Mouse (Mus musculus) ES-Bruce4 (cell line): ENCODE measurements around the gene Slc37a1. TPM values are rescaled to one million over a fixed set of nuclear protein-coding genes. Genes with fewer than 3 reads are reported as not detected.

ENCODE experiments used
- H3K27ac ChIP-seq: 2 replicates; pipeline ENCODE4 v1.5.1; 2012; ENCODE audit warnings: low read length, inconsistent platforms; ENCODE audit not compliant: insufficient read depth
- H3K27me3 ChIP-seq: 2 replicates; pipeline ENCODE4 v1.6.1; 2012; ENCODE audit warnings: mild to moderate bottlenecking, low read length, inconsistent platforms; ENCODE audit not compliant: control insufficient read depth, poor library complexity, insufficient read depth, severe bottlenecking
- H3K36me3 ChIP-seq: 2 replicates; pipeline ENCODE4 v1.6.1; 2012; ENCODE audit warnings: inconsistent platforms, mild to moderate bottlenecking, low read length, moderate library complexity; ENCODE audit not compliant: control insufficient read depth, poor library complexity, insufficient read depth, severe bottlenecking
- H3K4me1 ChIP-seq: one replicate; pipeline ENCODE4 v1.8.1; 2011; ENCODE audit warnings: low read length; ENCODE audit not compliant: control insufficient read depth, insufficient read depth
- H3K4me3 ChIP-seq: 2 replicates; pipeline ENCODE4 v1.5.1; 2011; ENCODE audit warnings: low read depth, mild to moderate bottlenecking, low read length
- H3K9ac ChIP-seq: 2 replicates; pipeline ENCODE4 v1.6.1; 2012; ENCODE audit warnings: low read depth, mild to moderate bottlenecking, inconsistent platforms; ENCODE audit not compliant: poor library complexity, severe bottlenecking
- H3K9me3 ChIP-seq: replicated peaks from 2 replicates; pipeline ENCODE4 v1.6.1; 2012; ENCODE audit warnings: mild to moderate bottlenecking, low read length, inconsistent platforms; ENCODE audit not compliant: control insufficient read depth, poor library complexity, insufficient read depth, severe bottlenecking
- CTCF ChIP-seq: IDR thresholded peaks from one replicate; pipeline ENCODE4 v1.8.1; 2011; ENCODE audit warnings: low read depth, low read length
- EP300 ChIP-seq: IDR thresholded peaks from 2 replicates; pipeline ENCODE4 v1.6.1; 2011; ENCODE audit warnings: low read depth, low read length; ENCODE audit not compliant: insufficient read depth
- POLR2A ChIP-seq: IDR thresholded peaks from one replicate; pipeline ENCODE4 v1.8.1; 2011; ENCODE audit warnings: low read length; ENCODE audit not compliant: insufficient read depth
- polyA plus RNA-seq: library from polyadenylated mRNA; stranded (reverse); fragments of >200 nt; gene quantifications from 2 replicates; pipeline ENCODE4 v1.2.4, GENCODE M21; 2011; ENCODE audit warnings: low read depth; ENCODE audit not compliant: missing spikeins, insufficient read depth, insufficient read length

Gene Slc37a1
- polyA plus RNA-seq, 1 experiment: 13.4 TPM

DNA sequence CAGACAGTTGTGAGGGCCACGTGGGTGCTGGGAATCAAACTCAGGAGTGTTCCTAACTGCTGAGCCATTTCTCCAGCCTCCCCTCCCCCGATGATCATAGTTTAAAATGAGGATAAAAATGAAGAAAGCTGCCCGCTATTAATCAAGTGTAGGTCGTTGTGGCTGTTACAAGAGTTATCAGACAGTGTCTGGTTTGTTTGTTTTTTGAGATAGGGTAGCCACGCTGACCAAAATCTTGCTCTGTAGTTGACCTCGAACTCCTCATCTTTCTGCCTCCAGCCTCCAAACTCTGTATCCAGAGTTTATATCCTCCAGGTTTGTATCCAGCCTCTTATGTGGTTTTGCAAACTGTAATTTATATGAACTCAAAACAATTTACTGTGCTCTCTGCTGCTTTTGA, 6.3 kb upstream of the Slc37a1 start:
- H3K4me3 ChIP-seq: no peak overlapping the region
- no peak overlapping the region for H3K9ac ChIP-seq
- H3K27me3 ChIP-seq: no peaks in the 10 kb centered on the region
- H3K9me3 ChIP-seq: no peaks in the 10 kb centered on the region
- H3K4me1 ChIP-seq: peaks cover 9% of the 10 kb centered on the region
- TF ChIP-seq POLR2A (no peak), EP300 (no peak), CTCF (no peak)
- H3K36me3 ChIP-seq: no peaks in the 10 kb centered on the region
- H3K27ac ChIP-seq: no peak overlapping the region

DNA sequence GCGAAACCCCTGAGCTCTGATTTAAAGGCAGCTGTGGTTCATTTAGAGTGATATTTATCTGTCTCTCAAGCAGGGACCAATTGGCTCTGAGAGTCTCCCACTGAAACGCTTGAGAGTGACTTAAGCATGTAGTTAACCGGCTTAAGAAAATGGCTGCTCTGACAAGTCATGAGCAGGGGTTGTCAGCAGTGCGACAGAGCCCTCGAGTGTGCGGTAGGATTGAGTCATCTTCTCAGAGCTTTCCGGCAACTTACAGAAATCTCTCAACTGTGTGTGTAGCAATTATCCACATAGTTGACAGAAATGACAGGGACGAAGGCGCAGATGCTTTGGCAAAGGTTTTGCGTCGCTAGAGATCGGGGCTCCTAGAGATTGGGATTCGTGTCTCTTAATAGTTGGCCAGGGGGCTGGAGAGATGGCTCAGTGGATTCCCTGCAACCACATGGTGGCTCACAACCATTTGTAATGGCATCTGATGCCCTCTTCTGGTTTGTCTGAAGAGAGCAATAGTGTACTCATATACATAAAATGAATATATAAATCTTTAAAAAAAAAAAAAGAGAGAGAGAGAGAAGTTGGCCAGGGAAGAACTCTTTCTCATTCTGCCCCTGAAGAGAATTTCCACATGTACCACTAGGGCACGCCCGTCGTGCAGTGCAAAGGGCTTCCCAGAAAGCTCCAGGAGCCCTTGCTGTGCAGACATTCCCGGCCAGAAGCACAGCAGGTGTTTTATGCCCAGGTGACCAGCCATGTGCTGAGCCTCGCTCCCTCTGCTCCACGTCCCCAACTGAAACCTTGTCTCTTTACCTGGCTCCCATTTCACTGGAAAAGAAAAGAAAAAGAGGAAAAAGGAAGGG, 4.5 kb upstream of the Slc37a1 start:
- Histone ChIP-seq H3K4me3 (no peak overlapping the region), H3K27me3 (no peaks in the 10 kb centered on the region), H3K4me1 (peaks cover 2% of the 10 kb centered on the region), H3K9me3 (no peaks in the 10 kb centered on the region), H3K27ac (no peak overlapping the region), H3K36me3 (no peaks in the 10 kb centered on the region), H3K9ac (peak overlapping the region; percentile 45; the same call in 1 of the 2 replicates)
- no peak for TF ChIP-seq CTCF
- no peak for TF ChIP-seq EP300
- no peak for TF ChIP-seq POLR2A

DNA sequence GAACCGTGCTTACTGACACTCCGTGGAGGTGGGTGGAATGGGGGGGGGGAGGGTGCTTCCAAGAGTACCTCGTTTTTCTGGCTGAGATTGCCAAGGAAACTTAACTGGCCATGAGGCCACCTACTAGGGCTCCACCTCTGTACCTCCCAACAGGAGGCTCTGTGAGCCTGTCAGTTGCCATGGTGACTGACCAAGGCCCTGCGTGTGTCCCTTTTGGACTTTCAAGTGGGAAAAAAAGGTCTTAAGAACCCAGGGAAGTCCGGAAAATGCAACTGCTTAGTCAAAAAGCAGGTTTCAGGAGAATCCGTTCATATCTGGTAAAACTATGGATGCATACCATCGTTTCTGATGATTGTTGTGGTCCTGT, 3.9 kb upstream of the Slc37a1 start:
- Histone ChIP-seq H3K27ac (no peak overlapping the region), H3K4me1 (peaks cover 4% of the 10 kb centered on the region), H3K36me3 (no peaks in the 10 kb centered on the region), H3K9me3 (no peaks in the 10 kb centered on the region), H3K4me3 (no peak overlapping the region), H3K27me3 (no peaks in the 10 kb centered on the region), H3K9ac (no peak overlapping the region)
- TF ChIP-seq POLR2A (no peak), CTCF (no peak), EP300 (no peak)

DNA sequence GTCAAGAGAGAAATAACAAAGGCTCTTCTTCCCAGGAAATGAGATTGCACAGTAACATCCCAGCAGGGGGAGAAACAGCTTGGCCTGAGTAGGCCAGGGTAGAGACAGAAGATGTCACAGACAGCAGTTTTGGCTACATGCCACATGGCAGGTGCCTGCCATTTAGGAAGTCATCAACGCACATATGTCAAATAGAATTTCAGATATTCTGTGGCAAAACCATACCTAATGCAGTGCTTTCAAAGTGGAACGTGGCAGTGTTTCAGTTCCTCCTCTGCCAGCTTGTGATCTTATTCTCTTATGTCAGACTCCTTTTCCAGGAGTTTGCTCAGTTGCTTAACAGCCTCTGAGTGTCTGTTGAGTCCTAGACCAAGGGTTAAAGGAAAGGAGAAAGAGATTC, 725 bp upstream of the Slc37a1 start:
- no peaks in the 10 kb centered on the region for H3K27me3 ChIP-seq
- peaks cover 9% of the 10 kb centered on the region for H3K4me1 ChIP-seq
- H3K27ac ChIP-seq: no peak overlapping the region
- H3K9me3 ChIP-seq: no peaks in the 10 kb centered on the region
- H3K4me3 ChIP-seq: no peak overlapping the region
- H3K9ac ChIP-seq: no peak overlapping the region
- no peaks in the 10 kb centered on the region for H3K36me3 ChIP-seq
- TF ChIP-seq EP300 (no peak), CTCF (no peak), POLR2A (no peak)

DNA sequence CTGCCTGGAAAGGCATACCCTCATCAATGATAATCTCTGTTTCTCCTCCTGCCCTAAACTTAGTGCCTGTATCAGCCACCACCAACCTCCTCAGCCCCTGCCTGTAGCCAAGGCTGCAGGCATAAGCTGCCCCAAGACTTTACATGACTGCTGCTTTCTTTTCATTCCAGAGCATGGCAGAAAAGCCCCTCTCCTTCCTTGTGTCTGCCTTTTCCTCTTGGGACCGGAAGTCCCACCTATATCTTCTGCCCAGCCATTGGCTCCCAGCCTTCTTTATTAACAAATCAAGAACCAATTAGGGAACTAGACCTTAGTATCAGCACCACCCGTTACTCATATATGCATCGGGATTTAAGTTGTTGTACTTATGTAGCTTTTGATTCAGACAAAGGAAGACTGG, 624 bp downstream of the Slc37a1 start:
- no peaks in the 10 kb centered on the region for H3K27me3 ChIP-seq
- H3K27ac ChIP-seq: no peak overlapping the region
- H3K36me3 ChIP-seq: no peaks in the 10 kb centered on the region
- TF ChIP-seq EP300: no peak
- no peak for TF ChIP-seq CTCF
- TF ChIP-seq POLR2A: no peak
- no peaks in the 10 kb centered on the region for H3K9me3 ChIP-seq
- peak overlapping the region; percentile 97 for H3K4me3 ChIP-seq
- H3K9ac ChIP-seq: peak overlapping the region; percentile 56
- H3K4me1 ChIP-seq: peaks cover 10% of the 10 kb centered on the region

DNA sequence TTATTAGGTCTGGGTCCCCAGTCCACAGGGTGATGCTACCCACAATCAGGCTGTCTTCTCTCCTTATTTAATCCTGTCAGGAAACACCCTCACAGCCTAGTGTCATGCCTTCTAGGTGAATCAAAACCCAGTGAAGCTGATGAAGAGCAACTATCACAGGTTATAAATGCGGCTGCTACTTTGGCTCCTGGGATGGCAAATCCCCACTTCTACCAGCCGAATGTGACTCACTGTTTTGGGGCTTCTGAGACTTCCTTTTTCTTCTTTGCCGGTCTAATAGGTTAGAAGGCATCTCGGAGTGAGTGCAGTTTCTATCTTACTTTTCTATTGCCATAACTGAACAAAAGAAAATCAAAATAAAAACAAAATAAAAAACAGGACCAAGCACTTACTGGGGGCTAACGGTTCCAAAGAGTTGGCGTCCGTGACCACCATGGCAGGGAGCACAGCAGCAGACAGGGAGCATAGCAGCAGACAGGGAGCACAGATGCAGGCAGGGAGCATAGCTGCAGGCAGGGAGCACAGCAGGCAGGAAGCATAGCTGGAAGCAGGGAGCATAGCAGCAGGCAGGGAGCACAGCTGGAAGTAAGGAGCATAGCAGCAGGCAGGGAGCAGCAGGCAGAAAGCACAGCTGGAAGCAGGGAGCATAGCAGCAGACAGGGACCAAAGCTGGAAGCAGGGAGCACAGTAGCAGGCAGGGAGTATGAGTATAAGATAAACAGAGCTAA, 2.6 kb downstream of the Slc37a1 start:
- Histone ChIP-seq H3K27me3 (no peaks in the 10 kb centered on the region), H3K4me1 (peaks cover 7% of the 10 kb centered on the region), H3K27ac (no peak overlapping the region), H3K36me3 (no peaks in the 10 kb centered on the region), H3K9me3 (no peaks in the 10 kb centered on the region), H3K9ac (no peak overlapping the region), H3K4me3 (0 out of 2 replicates have a peak overlapping the region, but pooled peaks have one; percentile 0)
- TF ChIP-seq POLR2A (no peak), EP300 (peak; percentile 84)
